Comparison of ENCODE assay signal across 10 mouse cellular contexts in the genomic region with DNA sequence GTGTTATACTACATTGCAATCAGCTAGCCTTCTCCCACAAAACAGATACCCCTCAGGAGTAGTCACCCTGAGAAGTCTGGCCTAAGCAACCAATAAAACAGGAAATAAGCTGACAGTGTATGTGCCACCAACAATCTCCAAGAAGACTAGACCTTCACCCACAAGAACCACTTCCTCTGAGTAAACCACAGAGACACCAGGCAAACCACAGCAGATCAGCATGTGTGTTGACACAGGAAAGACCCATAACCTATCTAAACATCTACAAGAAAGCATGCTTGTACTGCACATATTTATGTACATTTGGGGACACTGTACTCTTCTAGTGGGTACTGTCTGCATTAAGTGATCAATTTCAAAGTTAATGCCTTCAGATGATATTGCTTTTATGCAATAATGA. TPM values are rescaled to one million over a fixed set of nuclear protein-coding genes. Genes with fewer than 3 reads are reported as not detected.
DNase-seq lines count a peak whose midpoint lies in the region; ATAC-seq lines count a peak whose summit lies in the region.
"Had no signal": no experiment of that assay in that cellular context is flagged by ENCODE, and none has a peak within 500 bp of the region (broad histone marks: within the 10 kb centered on the region; RNA-seq: fewer than 3 reads in every experiment).

No protein-coding gene starts in this region.

- ATAC-seq in monocyte, adult 5-6 weeks (replicated peaks; ENCODE audit: insufficient number of reproducible peaks, low FRiP score, low TSS enrichment, poor library complexity, severe bottlenecking): peak; percentile 68

- peak; percentile 33 to 41 for DNase-seq in spleen, adult 18-20 months
- no peak for DNase-seq in spleen, adult 12 weeks (ENCODE audit: low spot score)
- peak; percentile 88 for DNase-seq in MEL-GATA-1-ER (ENCODE audit: extremely low read depth, low read depth)
- DNase-seq in thymus, postnatal 25 days: peak; percentile 66
- DNase-seq in layer of hippocampus, adult 9-10 months (ENCODE audit: low spot score): no peak
- DNase-seq in adrenal gland, adult 18-20 months (ENCODE audit: low spot score in 2 of 2): no peak
- DNase-seq in left cerebral cortex, postnatal 4 days: no peak
- DNase-seq: cerebellum, adult 9-11 months; kidney, adult 8-10 months had no signal

- intact Hi-C loops in left cerebral cortex, postnatal 4 days (cut with DNase I): no loop called here

RNA-seq across cellular contexts. Expression of gene Arhgef12, which starts 10.7 kb away (rescaled TPM):
- total RNA-seq in monocyte, adult 5-6 weeks (2017): 3.0 to 8.3 TPM (median 3.7 TPM) in 3 replicates
- total RNA-seq in adrenal gland, adult 18-20 months (2021): 100 to 1,000 TPM; 114 to 125 TPM
- total RNA-seq in left cerebral cortex, postnatal 4 days (2021): 100 to 1,000 TPM; 185 to 199 TPM

RNA-seq across cellular contexts. Expression of gene Tmem136, which starts 20.0 kb away (rescaled TPM):
- total RNA-seq in monocyte, adult 5-6 weeks (2017): 0.29 TPM in 1 of 3 replicates, not detected in the others
- 1 to 10 TPM; 4.7 to 4.9 TPM for total RNA-seq in adrenal gland, adult 18-20 months (2021)
- total RNA-seq in left cerebral cortex, postnatal 4 days (2021): 10 to 100 TPM; 17.2 to 18.4 TPM

Comparison
In these comparisons a context has a peak if more than half of its experiments do, and no peak if none do; other contexts are left out.
1. DNase-seq: peak in spleen, adult 18-20 months (2 of 2), MEL-GATA-1-ER (single experiment) and thymus, postnatal 25 days (single experiment); none in spleen, adult 12 weeks (single experiment), layer of hippocampus, adult 9-10 months (single experiment), adrenal gland, adult 18-20 months (0 of 2) and left cerebral cortex, postnatal 4 days (single experiment).
2. RNA of gene Arhgef12, which starts 10.7 kb away (total RNA-seq): 185 to 199 TPM in left cerebral cortex, postnatal 4 days and 114 to 125 TPM in adrenal gland, adult 18-20 months; 3.0 to 8.3 TPM in monocyte, adult 5-6 weeks; every median in the first group is over 10 times any median in the second.